Mouse (Mus musculus): ENCODE measurements at regions not wholly inside any gene's neighbourhood (a gene's known extent, or its start where the extent isn't known, plus 50 kb on each side); places are given as distances from the start of the nearest gene placed in this dataset.

DNA sequence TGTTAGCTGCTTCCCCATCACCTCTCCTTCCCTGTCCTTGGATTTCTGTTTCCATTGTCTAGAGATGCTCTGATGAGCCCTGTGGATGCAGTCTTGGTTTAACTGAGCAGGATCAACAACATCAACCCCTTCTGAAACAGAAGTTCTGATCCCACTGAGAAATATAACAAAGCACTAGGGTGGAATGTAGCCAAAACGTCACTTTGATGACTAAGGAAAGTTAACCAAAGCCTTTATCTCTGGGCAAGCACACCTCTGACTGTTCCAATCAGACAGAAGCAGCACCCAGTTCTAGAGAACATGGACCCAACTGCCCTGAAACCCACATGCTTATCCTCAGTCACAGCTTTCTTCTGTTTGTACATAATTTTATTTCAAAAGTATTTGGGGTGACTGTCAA is 193.2 kb downstream of the Tm2d1 start:
- no peak for TF ChIP-seq POLR2A (IDR thresholded peaks at IDR 0.05; ENCODE audit: insufficient read depth, low read depth, low read length)
- TF ChIP-seq CTCF (IDR thresholded peaks at IDR 0.05), result no peak
- TF ChIP-seq EP300 (IDR thresholded peaks at IDR 0.05; ENCODE audit: insufficient read depth, low read depth, low read length), result no peak
- Histone ChIP-seq H3K79me2 (replicated peaks; ENCODE audit: control insufficient read depth, insufficient read depth, low read length) (no peaks in the 10 kb centered on the region), H3K4me3 (no peak overlapping the region), H3K9ac (ENCODE audit: low read depth, low read length) (no peak overlapping the region), H3K27ac (no peak overlapping the region), H3K36me3 (ENCODE audit: control insufficient read depth, insufficient read depth, low read length) (no peaks in the 10 kb centered on the region), H3K4me1 (ENCODE audit: control insufficient read depth, insufficient read depth, low read length) (no peaks in the 10 kb centered on the region), H3K27me3 (ENCODE audit: control insufficient read depth, insufficient read depth, low read length) (no peaks in the 10 kb centered on the region)
- 56% methylated on average over 1 of the region's 1 CpGs for WGBS
- intact Hi-C loops (cut with DNase I), result loop anchor here (5.0 kb wide), 1 partner anchor 43 kb away; no protein-coding TSS in a partner anchor
- no peak for DNase-seq

DNA sequence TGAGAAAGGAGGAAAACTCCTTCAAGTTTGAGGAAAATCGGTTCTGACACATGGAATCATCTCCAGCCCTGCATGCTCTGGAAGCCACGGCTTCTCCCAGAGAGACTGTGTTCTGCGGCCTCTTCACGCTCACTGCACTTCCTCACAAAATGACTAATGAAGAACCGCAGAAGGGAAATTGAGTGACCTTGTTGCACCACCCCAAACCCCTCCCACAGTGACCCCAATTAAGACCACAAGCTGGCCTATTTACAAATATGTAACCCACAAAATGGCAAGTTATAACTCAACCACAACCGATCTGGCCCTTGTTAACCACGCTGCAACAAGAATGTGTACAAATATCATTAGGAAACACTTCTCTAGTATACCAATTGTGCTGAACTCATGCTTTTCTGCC is 194.2 kb downstream of the Tm2d1 start:
- Histone ChIP-seq H3K79me2 (replicated peaks; ENCODE audit: control insufficient read depth, insufficient read depth, low read length) (no peaks in the 10 kb centered on the region), H3K9ac (ENCODE audit: low read depth, low read length) (no peak overlapping the region), H3K4me1 (ENCODE audit: control insufficient read depth, insufficient read depth, low read length) (no peaks in the 10 kb centered on the region), H3K36me3 (ENCODE audit: control insufficient read depth, insufficient read depth, low read length) (no peaks in the 10 kb centered on the region), H3K27ac (no peak overlapping the region), H3K4me3 (no peak overlapping the region), H3K27me3 (ENCODE audit: control insufficient read depth, insufficient read depth, low read length) (no peaks in the 10 kb centered on the region)
- intact Hi-C loops (cut with DNase I), result loop anchor here (5.0 kb wide), 1 partner anchor 42 kb away; no protein-coding TSS in a partner anchor
- WGBS, result 88% methylated on average over 7 of the region's 7 CpGs
- DNase-seq, result no peak
- no peak for TF ChIP-seq EP300 (IDR thresholded peaks at IDR 0.05; ENCODE audit: insufficient read depth, low read depth, low read length)
- no peak for TF ChIP-seq POLR2A (IDR thresholded peaks at IDR 0.05; ENCODE audit: insufficient read depth, low read depth, low read length)
- TF ChIP-seq CTCF (IDR thresholded peaks at IDR 0.05), result no peak

- Histone ChIP-seq H3K4me3 (no peak overlapping the region), H3K36me3 (ENCODE audit: control insufficient read depth, insufficient read depth, low read length) (no peaks in the 10 kb centered on the region), H3K27me3 (ENCODE audit: control insufficient read depth, insufficient read depth, low read length) (no peaks in the 10 kb centered on the region), H3K9ac (ENCODE audit: low read depth, low read length) (no peak overlapping the region), H3K79me2 (replicated peaks; ENCODE audit: control insufficient read depth, insufficient read depth, low read length) (no peaks in the 10 kb centered on the region), H3K27ac (no peak overlapping the region), H3K4me1 (ENCODE audit: control insufficient read depth, insufficient read depth, low read length) (no peaks in the 10 kb centered on the region)
- intact Hi-C loops (cut with DNase I), result loop anchor here (5.0 kb wide), 1 partner anchor 40 kb away; no protein-coding TSS in a partner anchor
- no peak for DNase-seq
- TF ChIP-seq EP300 (IDR thresholded peaks at IDR 0.05; ENCODE audit: insufficient read depth, low read depth, low read length), result no peak
- no peak for TF ChIP-seq CTCF (IDR thresholded peaks at IDR 0.05)
- TF ChIP-seq POLR2A (IDR thresholded peaks at IDR 0.05; ENCODE audit: insufficient read depth, low read depth, low read length), result no peak
- 93% methylated on average over 2 of the region's 2 CpGs for WGBS
These were observed 196.1 kb downstream of the Tm2d1 start for GRCm38 (mm10) chr4:98187038-98187437.

GRCm38 (mm10) chr4:98182053-98182355 is 201.1 kb downstream of the Tm2d1 start:
- Histone ChIP-seq H3K27me3 (ENCODE audit: control insufficient read depth, insufficient read depth, low read length) (no peaks in the 10 kb centered on the region), H3K4me3 (no peak overlapping the region), H3K4me1 (ENCODE audit: control insufficient read depth, insufficient read depth, low read length) (no peaks in the 10 kb centered on the region), H3K79me2 (replicated peaks; ENCODE audit: control insufficient read depth, insufficient read depth, low read length) (no peaks in the 10 kb centered on the region), H3K36me3 (ENCODE audit: control insufficient read depth, insufficient read depth, low read length) (no peaks in the 10 kb centered on the region), H3K9ac (ENCODE audit: low read depth, low read length) (no peak overlapping the region), H3K27ac (peak overlapping the region; percentile 33; the same call in 1 of the 2 replicates)
- 21% methylated on average over 4 of the region's 4 CpGs for WGBS
- DNase-seq, result peak; percentile 55 to 67
- TF ChIP-seq CTCF (IDR thresholded peaks at IDR 0.05) (no peak), EP300 (IDR thresholded peaks at IDR 0.05; ENCODE audit: insufficient read depth, low read depth, low read length) (no peak), POLR2A (IDR thresholded peaks at IDR 0.05; ENCODE audit: insufficient read depth, low read depth, low read length) (no peak)
- intact Hi-C loops (cut with DNase I), result no loop called here

GRCm38 (mm10) chr4:98181185-98182052 is 201.7 kb downstream of the Tm2d1 start:
- Histone ChIP-seq H3K79me2 (replicated peaks; ENCODE audit: control insufficient read depth, insufficient read depth, low read length) (no peaks in the 10 kb centered on the region), H3K4me1 (ENCODE audit: control insufficient read depth, insufficient read depth, low read length) (no peaks in the 10 kb centered on the region), H3K4me3 (no peak overlapping the region), H3K36me3 (ENCODE audit: control insufficient read depth, insufficient read depth, low read length) (no peaks in the 10 kb centered on the region), H3K27ac (peak overlapping the region; percentile 33; the same call in 1 of the 2 replicates), H3K27me3 (ENCODE audit: control insufficient read depth, insufficient read depth, low read length) (no peaks in the 10 kb centered on the region), H3K9ac (ENCODE audit: low read depth, low read length) (no peak overlapping the region)
- no peak for TF ChIP-seq CTCF (IDR thresholded peaks at IDR 0.05)
- TF ChIP-seq POLR2A (IDR thresholded peaks at IDR 0.05; ENCODE audit: insufficient read depth, low read depth, low read length), result no peak
- no peak for TF ChIP-seq EP300 (IDR thresholded peaks at IDR 0.05; ENCODE audit: insufficient read depth, low read depth, low read length)
- intact Hi-C loops (cut with DNase I), result no loop called here
- 75% methylated on average over 12 of the region's 12 CpGs for WGBS
- DNase-seq, result no peak

DNA sequence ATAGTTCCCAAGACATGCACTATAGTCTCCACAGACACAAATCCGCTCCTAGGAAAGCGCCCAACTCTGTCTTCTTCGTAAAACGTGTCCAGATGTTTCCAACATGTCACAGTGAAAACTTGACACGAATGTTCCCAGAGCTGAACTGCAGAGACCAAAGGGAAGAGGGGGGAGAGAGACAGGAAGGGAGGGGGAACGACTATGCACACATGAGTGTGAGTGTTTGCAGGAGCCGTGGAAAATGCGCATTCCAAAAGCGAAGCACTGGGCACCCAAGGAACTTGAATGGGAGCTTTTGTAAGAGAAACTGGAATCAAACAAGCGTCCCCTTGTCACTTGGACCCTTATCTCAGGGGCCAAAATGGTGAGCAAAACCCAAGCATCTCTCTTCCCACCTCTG is 202.8 kb downstream of the Tm2d1 start:
- WGBS, result 42% methylated on average over 10 of the region's 10 CpGs
- Histone ChIP-seq H3K27me3 (ENCODE audit: control insufficient read depth, insufficient read depth, low read length) (no peaks in the 10 kb centered on the region), H3K4me3 (no peak overlapping the region), H3K27ac (no peak overlapping the region; the same call in 1 of the 2 replicates), H3K4me1 (ENCODE audit: control insufficient read depth, insufficient read depth, low read length) (no peaks in the 10 kb centered on the region), H3K36me3 (ENCODE audit: control insufficient read depth, insufficient read depth, low read length) (no peaks in the 10 kb centered on the region), H3K79me2 (replicated peaks; ENCODE audit: control insufficient read depth, insufficient read depth, low read length) (no peaks in the 10 kb centered on the region), H3K9ac (ENCODE audit: low read depth, low read length) (no peak overlapping the region)
- intact Hi-C loops (cut with DNase I), result no loop called here
- DNase-seq, result peak in 1 of 2 experiments; percentile 8
- no peak for TF ChIP-seq POLR2A (IDR thresholded peaks at IDR 0.05; ENCODE audit: insufficient read depth, low read depth, low read length)
- TF ChIP-seq EP300 (IDR thresholded peaks at IDR 0.05; ENCODE audit: insufficient read depth, low read depth, low read length), result no peak
- TF ChIP-seq CTCF (IDR thresholded peaks at IDR 0.05), result no peak
